Mouse (Mus musculus) intestine, embryonic 14.5 days (tissue): ENCODE results near the gene Crtc3. TPM values are rescaled to one million over a fixed set of nuclear protein-coding genes. Genes with fewer than 3 reads are reported as not detected.

Source experiments
- ATAC-seq: fragments of 200-750 bp; cut with Nextera tagmentation; replicated peaks from 2 replicates; pipeline ENCODE4 v1.8.0; 2017; ENCODE audit warnings: low read depth, moderate number of reproducible peaks, moderate TSS enrichment, moderate library complexity; ENCODE audit not compliant: low FRiP score, low TSS enrichment
- DNase-seq: peaks from one replicate; pipeline ENCODE4 v3.0.0-alpha.2; 2018; ENCODE audit warnings: low spot score
- H3K27ac ChIP-seq: fragments of 300-500 bp; sonication (generic); 2 replicates; pipeline ENCODE4 v1.5.1; 2014; ENCODE audit warnings: low read depth, mild to moderate bottlenecking, control low read depth
- H3K27me3 ChIP-seq: fragments of 300-500 bp; sonication (generic); replicated peaks from 2 replicates; pipeline ENCODE4 v1.6.1; 2014; ENCODE audit warnings: low read length, control low read depth; ENCODE audit not compliant: control insufficient read depth, insufficient read depth
- H3K36me3 ChIP-seq: fragments of 300-500 bp; sonication (generic); 2 replicates; pipeline ENCODE4 v1.6.1; 2014; ENCODE audit warnings: low read length, control low read depth; ENCODE audit not compliant: control insufficient read depth, insufficient read depth
- H3K4me1 ChIP-seq: fragments of 300-500 bp; sonication (generic); replicated peaks from 2 replicates; pipeline ENCODE4 v1.6.1; 2014; ENCODE audit warnings: low read length, control low read depth, mixed read lengths; ENCODE audit not compliant: control insufficient read depth, insufficient read depth
- H3K4me2 ChIP-seq: fragments of 300-500 bp; sonication (generic); 2 replicates; pipeline ENCODE4 v1.6.1; 2014; ENCODE audit warnings: low read length
- H3K4me3 ChIP-seq: fragments of 300-500 bp; sonication (generic); 2 replicates; pipeline ENCODE4 v1.5.1; 2014; ENCODE audit warnings: low read depth, low read length, control low read depth, mixed read lengths
- H3K9ac ChIP-seq: fragments of 300-500 bp; sonication (generic); 2 replicates; pipeline ENCODE4 v1.6.1; 2014; ENCODE audit warnings: mild to moderate bottlenecking, low read length
- H3K9me3 ChIP-seq: fragments of 300-500 bp; sonication (generic); 2 replicates; pipeline ENCODE4 v1.6.1; 2016; ENCODE audit warnings: low read length, control low read depth; ENCODE audit not compliant: control insufficient read depth
- WGBS: fragments of 180-500 bp; shearing (Covaris S2); extraction: QIAGEN DNeasy Blood & Tissue Kit; methylation state at CpG from one replicate; pipeline ENCODE4 v1.1.7; 2014; 5-methylcytosine and 5-hydroxymethylcytosine counted together
- polyA plus RNA-seq: library from polyadenylated mRNA; unstranded; fragments of >200 nt; fragmentation: Nextera tagmentation; extraction: Ambion mirVana; gene quantifications from 2 replicates; pipeline ENCODE4 v1.2.1, GENCODE M21; 2014

The Crtc3 gene
- polyA plus RNA-seq, 1 experiment from 2014 or later, result 19.6 TPM

GRCm38 (mm10) chr7:80715306-80715705 lies 26.6 kb upstream of the Crtc3 start:
- H3K4me2 ChIP-seq, result no peak overlapping the region
- WGBS, result 93% methylated on average over 7 of the region's 7 CpGs
- no peak overlapping the region for H3K9ac ChIP-seq
- no peaks in the 10 kb centered on the region for H3K27me3 ChIP-seq
- H3K27ac ChIP-seq, result no peak overlapping the region
- H3K4me1 ChIP-seq, result no peaks in the 10 kb centered on the region
- peaks cover 65% of the 10 kb centered on the region for H3K36me3 ChIP-seq
- no peaks in the 10 kb centered on the region for H3K9me3 ChIP-seq
- no peak overlapping the region for H3K4me3 ChIP-seq
- ATAC-seq (no peak), DNase-seq (no peak)

- DNase-seq, result no peak
- no peak overlapping the region for H3K9ac ChIP-seq
- peaks cover 40% of the 10 kb centered on the region for H3K36me3 ChIP-seq
- H3K27me3 ChIP-seq, result no peaks in the 10 kb centered on the region
- no peaks in the 10 kb centered on the region for H3K9me3 ChIP-seq
- H3K4me3 ChIP-seq, result no peak overlapping the region
- H3K4me2 ChIP-seq, result no peak overlapping the region
- 64% methylated on average over 8 of the region's 8 CpGs for WGBS
- no peak overlapping the region for H3K27ac ChIP-seq
- H3K4me1 ChIP-seq, result no peaks in the 10 kb centered on the region
- no peak for ATAC-seq
These were observed 22.8 kb upstream of the Crtc3 start for GRCm38 (mm10) chr7:80711496-80711895.

GRCm38 (mm10) chr7:80710333-80710732 lies 21.7 kb upstream of the Crtc3 start:
- WGBS, result 93% methylated on average over 7 of the region's 7 CpGs
- H3K9ac ChIP-seq, result no peak overlapping the region
- no peak overlapping the region for H3K27ac ChIP-seq
- no peaks in the 10 kb centered on the region for H3K27me3 ChIP-seq
- H3K36me3 ChIP-seq, result peaks cover 29% of the 10 kb centered on the region
- H3K9me3 ChIP-seq, result no peaks in the 10 kb centered on the region
- no peak for DNase-seq
- no peaks in the 10 kb centered on the region for H3K4me1 ChIP-seq
- H3K4me2 ChIP-seq, result no peak overlapping the region
- ATAC-seq, result no peak
- H3K4me3 ChIP-seq, result no peak overlapping the region

DNA sequence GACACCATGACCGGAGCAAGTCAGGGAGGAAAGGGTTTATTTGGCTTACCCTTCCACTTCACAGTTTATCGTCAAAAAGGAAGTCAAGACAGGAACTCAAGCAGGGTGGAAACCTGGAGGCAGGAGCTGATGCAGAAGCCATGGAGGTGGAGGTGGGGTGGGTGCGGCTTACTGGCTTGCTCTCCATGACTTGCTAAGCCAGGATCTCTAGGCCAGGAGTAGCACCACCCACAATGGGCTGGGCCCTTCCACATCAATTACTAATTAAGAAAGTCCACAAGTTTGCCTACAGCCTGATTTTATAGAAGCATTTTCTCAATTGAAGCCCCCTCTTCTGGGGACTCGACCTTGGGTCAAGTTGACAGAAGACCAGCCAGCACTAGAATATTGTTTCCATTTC lies 15.4 kb upstream of the Crtc3 start:
- 78% methylated on average over 4 of the region's 4 CpGs for WGBS

DNA sequence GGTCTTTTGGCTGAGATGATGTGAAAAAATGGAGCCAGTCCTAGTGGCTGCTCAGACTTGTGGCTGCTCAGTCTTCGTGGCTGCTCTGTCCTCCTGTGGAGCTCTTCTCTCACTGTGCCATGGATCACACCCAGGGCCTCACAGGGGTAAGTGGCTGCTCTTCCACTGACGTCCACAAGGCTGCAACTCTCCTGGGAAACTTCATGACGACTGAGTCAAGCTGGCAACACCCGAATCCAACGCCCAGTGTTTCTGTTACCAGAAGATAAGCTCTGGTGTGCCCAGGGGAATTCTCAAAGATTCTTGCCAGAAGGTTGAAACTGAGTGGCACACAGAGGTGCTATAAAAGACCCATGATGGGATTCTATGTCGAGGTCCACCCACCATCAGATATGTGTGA lies 13.8 kb upstream of the Crtc3 start:
- Histone ChIP-seq H3K9ac (no peak overlapping the region), H3K9me3 (no peaks in the 10 kb centered on the region), H3K4me3 (no peak overlapping the region), H3K27ac (no peak overlapping the region), H3K4me2 (no peak overlapping the region), H3K27me3 (no peaks in the 10 kb centered on the region), H3K36me3 (no peaks in the 10 kb centered on the region), H3K4me1 (no peaks in the 10 kb centered on the region)
- DNase-seq (no peak), ATAC-seq (no peak)
- WGBS, result 68% methylated on average over 6 of the region's 6 CpGs

More for the DNA sequence above, 15.4 kb upstream of the Crtc3 start:
- Histone ChIP-seq H3K9ac (no peak overlapping the region), H3K4me2 (no peak overlapping the region), H3K9me3 (no peaks in the 10 kb centered on the region), H3K4me3 (no peak overlapping the region), H3K4me1 (no peaks in the 10 kb centered on the region), H3K27me3 (no peaks in the 10 kb centered on the region), H3K27ac (no peak overlapping the region), H3K36me3 (no peaks in the 10 kb centered on the region)
- ATAC-seq (no peak), DNase-seq (no peak)

DNA sequence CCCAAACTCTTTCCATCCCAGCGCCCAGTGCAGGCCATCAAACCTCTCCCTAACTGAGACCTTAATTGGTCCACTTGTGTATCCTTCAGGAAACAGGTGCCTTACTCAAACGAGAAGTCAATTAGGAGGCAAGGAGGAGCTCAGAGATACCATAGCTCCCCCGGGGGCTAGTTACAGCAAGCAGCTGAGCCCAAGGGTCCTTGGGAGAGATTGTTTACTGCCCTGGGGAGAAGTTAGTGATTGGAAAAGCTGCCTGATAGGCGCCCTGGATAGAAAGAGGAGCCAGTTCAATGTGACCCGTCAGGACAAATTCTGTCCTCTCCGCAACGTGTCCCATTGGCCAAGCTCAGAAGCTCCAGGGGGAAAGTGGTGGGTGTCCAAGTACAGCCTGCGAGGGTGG lies 11.0 kb upstream of the Crtc3 start:
- no peaks in the 10 kb centered on the region for H3K36me3 ChIP-seq
- no peak overlapping the region for H3K9ac ChIP-seq
- H3K4me2 ChIP-seq, result no peak overlapping the region
- H3K4me1 ChIP-seq, result no peaks in the 10 kb centered on the region
- no peaks in the 10 kb centered on the region for H3K9me3 ChIP-seq
- DNase-seq (no peak), ATAC-seq (no peak)
- no peak overlapping the region for H3K27ac ChIP-seq
- 65% methylated on average over 8 of the region's 8 CpGs for WGBS
- H3K27me3 ChIP-seq, result no peaks in the 10 kb centered on the region
- no peak overlapping the region for H3K4me3 ChIP-seq

- H3K4me2 ChIP-seq, result no peak overlapping the region
- no peak overlapping the region for H3K9ac ChIP-seq
- no peaks in the 10 kb centered on the region for H3K36me3 ChIP-seq
- DNase-seq, result no peak
- H3K4me1 ChIP-seq, result no peaks in the 10 kb centered on the region
- 70% methylated on average over 3 of the region's 3 CpGs for WGBS
- no peaks in the 10 kb centered on the region for H3K9me3 ChIP-seq
- no peak overlapping the region for H3K27ac ChIP-seq
- no peaks in the 10 kb centered on the region for H3K27me3 ChIP-seq
- no peak for ATAC-seq
- no peak overlapping the region for H3K4me3 ChIP-seq
These were observed 10.3 kb upstream of the Crtc3 start for GRCm38 (mm10) chr7:80698940-80699339.

- DNase-seq (no peak), ATAC-seq (no peak)
- Histone ChIP-seq H3K4me1 (no peaks in the 10 kb centered on the region), H3K9me3 (no peaks in the 10 kb centered on the region), H3K36me3 (no peaks in the 10 kb centered on the region), H3K27me3 (no peaks in the 10 kb centered on the region), H3K4me2 (no peak overlapping the region), H3K4me3 (no peak overlapping the region), H3K9ac (no peak overlapping the region), H3K27ac (no peak overlapping the region)
- WGBS, result 64% methylated on average over 5 of the region's 5 CpGs
These were observed 9.2 kb upstream of the Crtc3 start for GRCm38 (mm10) chr7:80697859-80698258.

GRCm38 (mm10) chr7:80696903-80697302 lies 8.2 kb upstream of the Crtc3 start:
- Histone ChIP-seq H3K27me3 (no peaks in the 10 kb centered on the region), H3K9me3 (no peaks in the 10 kb centered on the region), H3K27ac (no peak overlapping the region), H3K4me3 (no peak overlapping the region), H3K4me2 (no peak overlapping the region), H3K9ac (no peak overlapping the region), H3K36me3 (no peaks in the 10 kb centered on the region), H3K4me1 (no peaks in the 10 kb centered on the region)
- ATAC-seq (no peak), DNase-seq (no peak)
- WGBS, result 34% methylated on average over 4 of the region's 4 CpGs
